Mouse (Mus musculus) monocyte, adult 2 months (primary cell): ENCODE measurements around the gene Gm17174.
"Not testable (repeated sequence)": the region's sequence is repeated elsewhere in the genome, so short reads cannot be mapped to it uniquely, and the experiment has no call there.

ENCODE experiments used
- DNase-seq, 2 experiments: peaks; one replicate each; pipeline ENCODE4 v3.0.0; 2022; ENCODE audit warnings: low spot score in 2 of 2, low read depth in 1 of 2

Gm17174 gene

GRCm38 (mm10) chr14:51592039-51592438, at the start of gene Gm17174:
TSS of gene Gm17174 (minus strand) at chr14:51592139.
- not testable (repeated sequence) for DNase-seq

GRCm38 (mm10) chr14:51635566-51635965, 43.6 kb upstream of the Gm17174 start, which contains the start of gene Gm4181:
TSS of gene Gm4181 (minus strand) at chr14:51635666.
- not testable (repeated sequence) for DNase-seq

GRCm38 (mm10) chr14:51632426-51632825, 40.5 kb upstream of the Gm17174 start:
- DNase-seq = peak; percentile 3 to 13

GRCm38 (mm10) chr14:51611210-51611609, 19.3 kb upstream of the Gm17174 start, which contains the start of gene Gm17078:
TSS of gene Gm17078 (minus strand) at chr14:51611310.
- no peak for DNase-seq

GRCm38 (mm10) chr14:51573963-51574362, 18.0 kb downstream of the Gm17174 start, which contains the start of gene Gm17175:
TSS of gene Gm17175 (minus strand) at chr14:51574063.
- DNase-seq = not testable (repeated sequence)

- no peak for DNase-seq
Measured at GRCm38 (mm10) chr14:51552490-51552889, 39.4 kb downstream of the Gm17174 start, which contains the start of gene Gm5622. TSS of gene Gm5622 (plus strand) at chr14:51552790.
